In genomic region chr9:40696086-40696485, GRCm38 (mm10) we compare ENCODE assay signal across 39 mouse cellular contexts. TPM values are rescaled to one million over a fixed set of nuclear protein-coding genes. Genes with fewer than 3 reads are reported as not detected.
"Had no signal": no experiment of that assay in that cellular context is flagged by ENCODE, and none has a peak within 500 bp of the region (broad histone marks: within the 10 kb centered on the region; RNA-seq: fewer than 3 reads in every experiment).

No protein-coding gene starts in this region.

- H3K4me2 ChIP-seq: limb, embryonic 12.5 days; limb, embryonic 13.5 days; limb, embryonic 15.5 days; liver, embryonic 11.5 days; liver, embryonic 12.5 days; liver, embryonic 13.5 days; liver, embryonic 15.5 days; lung, embryonic 14.5 days; lung, embryonic 15.5 days; midbrain, embryonic 11.5 days; midbrain, embryonic 12.5 days; midbrain, embryonic 13.5 days; midbrain, embryonic 15.5 days; neural tube, embryonic 12.5 days had no signal

- ATAC-seq: liver, embryonic 12.5 days; liver, postnatal 0 days; lung, postnatal 0 days; midbrain, embryonic 13.5 days; midbrain, embryonic 15.5 days; midbrain, embryonic 16.5 days had no signal

- H3K4me1 ChIP-seq: liver, embryonic 12.5 days; liver, embryonic 13.5 days; liver, embryonic 15.5 days; megakaryocyte, embryonic 14.5 days had no signal

- H3K27me3 ChIP-seq: limb, embryonic 12.5 days; limb, embryonic 13.5 days; limb, embryonic 15.5 days; liver, embryonic 13.5 days; liver, embryonic 15.5 days; lung, embryonic 15.5 days; midbrain, embryonic 12.5 days; midbrain, embryonic 13.5 days; midbrain, embryonic 15.5 days; neural tube, embryonic 12.5 days had no signal

- H3K4me3 ChIP-seq: limb, embryonic 10.5 days; limb, embryonic 12.5 days; limb, embryonic 13.5 days; limb, embryonic 15.5 days; liver, embryonic 12.5 days; liver, embryonic 13.5 days; liver, embryonic 15.5 days; lung, embryonic 15.5 days; megakaryocyte, embryonic 14.5 days; midbrain, embryonic 10.5 days; midbrain, embryonic 12.5 days; midbrain, embryonic 13.5 days; midbrain, embryonic 15.5 days; myocyte; neural tube, embryonic 12.5 days had no signal

- DNase-seq: left cerebral cortex, postnatal 4 days; liver; liver, embryonic 13.5 days; liver, postnatal 0 days; lung, adult 18-20 months; lung, adult 2 months; lung, embryonic 14.5 days; lung, postnatal 10 days; lung, postnatal 14 days; lung, postnatal 36 days; lung, postnatal 4 days; midbrain, embryonic 14.5 days had no signal

- H3K9ac ChIP-seq: limb, embryonic 12.5 days; limb, embryonic 13.5 days; limb, embryonic 15.5 days; liver, embryonic 12.5 days; liver, embryonic 13.5 days; liver, embryonic 14.5 days; liver, embryonic 15.5 days; liver, postnatal 0 days; lung, embryonic 14.5 days; lung, embryonic 15.5 days; midbrain, embryonic 12.5 days; midbrain, embryonic 13.5 days; midbrain, embryonic 15.5 days; neural tube, embryonic 12.5 days had no signal

- H3K27ac ChIP-seq: limb, embryonic 10.5 days; limb, embryonic 12.5 days; limb, embryonic 13.5 days; limb, embryonic 15.5 days; liver, embryonic 12.5 days; liver, embryonic 13.5 days; liver, embryonic 14.5 days; liver, embryonic 15.5 days; lung, embryonic 15.5 days; macrophage; midbrain, embryonic 12.5 days; midbrain, embryonic 15.5 days; neural tube, embryonic 12.5 days had no signal

- H3K36me3 ChIP-seq: liver, embryonic 12.5 days; liver, embryonic 13.5 days; liver, embryonic 15.5 days; lung, embryonic 15.5 days; midbrain, embryonic 10.5 days; midbrain, embryonic 12.5 days; midbrain, embryonic 15.5 days had no signal

- H3K9me3 ChIP-seq: limb, embryonic 10.5 days; limb, embryonic 12.5 days; limb, embryonic 13.5 days; limb, embryonic 15.5 days; liver, embryonic 12.5 days; liver, embryonic 13.5 days; liver, embryonic 15.5 days; lung, embryonic 15.5 days; megakaryocyte, embryonic 14.5 days; midbrain, embryonic 10.5 days; midbrain, embryonic 12.5 days; midbrain, embryonic 13.5 days; midbrain, embryonic 15.5 days; neural tube, embryonic 12.5 days had no signal

RNA-seq across cellular contexts. Expression of gene Gm21915, which starts 25.7 kb away (rescaled TPM):
- polyA plus RNA-seq: limb, embryonic 10.5 days; limb, embryonic 11.5 days; limb, embryonic 12.5 days; limb, embryonic 13.5 days; limb, embryonic 14.5 days; limb, embryonic 15.5 days; liver, adult 2 months; liver, embryonic 11.5 days; liver, embryonic 12.5 days; liver, embryonic 13.5 days; liver, embryonic 14.5 days; liver, embryonic 15.5 days; liver, embryonic 16.5 days; liver, postnatal 0 days; lung, adult 2 months; lung, embryonic 14.5 days; lung, embryonic 15.5 days; lung, embryonic 16.5 days; lung, postnatal 0 days; macrophage; midbrain, embryonic 10.5 days; midbrain, embryonic 11.5 days; midbrain, embryonic 12.5 days; midbrain, embryonic 13.5 days; midbrain, embryonic 14.5 days; midbrain, embryonic 15.5 days; midbrain, embryonic 16.5 days; midbrain, postnatal 0 days; myocyte; neural tube, embryonic 11.5 days; neural tube, embryonic 12.5 days had no signal
